Mouse (Mus musculus): ENCODE results near the gene Tbx10. TPM values are rescaled to one million over a fixed set of nuclear protein-coding genes. Genes with fewer than 3 reads are reported as not detected.

Gene Tbx10
- 0.10 TPM in 1 of 2 replicates, not detected in the other for polyA plus RNA-seq (2021; fragmentation: Nextera tagmentation)
- long read RNA-seq, experiment 1, result 0 reads
- long read RNA-seq, experiment 2, result 0 reads

DNA sequence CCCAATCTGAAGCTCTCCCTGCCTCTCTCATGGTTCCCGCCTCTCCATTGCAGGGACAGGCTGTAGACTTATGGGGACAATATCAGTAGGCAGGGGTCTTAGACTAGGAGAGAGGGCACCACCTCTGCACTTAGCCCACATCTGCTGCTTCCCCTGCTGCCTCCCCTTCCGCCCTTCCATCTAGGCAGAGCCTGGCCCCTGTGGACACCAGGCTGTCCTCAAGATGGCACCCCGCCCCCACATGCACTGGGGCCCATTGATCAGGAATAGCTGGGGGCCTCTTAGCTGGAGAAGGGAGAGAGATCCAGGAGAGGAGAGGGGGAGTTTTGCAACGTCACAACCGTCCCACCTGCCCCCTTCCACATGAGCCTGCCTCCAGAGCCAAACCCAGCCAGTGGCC lies at the start of gene Tbx10:
Gene Tbx10 (plus strand): TSS at position 337 of the 400 bp plus-strand sequence.

DNA sequence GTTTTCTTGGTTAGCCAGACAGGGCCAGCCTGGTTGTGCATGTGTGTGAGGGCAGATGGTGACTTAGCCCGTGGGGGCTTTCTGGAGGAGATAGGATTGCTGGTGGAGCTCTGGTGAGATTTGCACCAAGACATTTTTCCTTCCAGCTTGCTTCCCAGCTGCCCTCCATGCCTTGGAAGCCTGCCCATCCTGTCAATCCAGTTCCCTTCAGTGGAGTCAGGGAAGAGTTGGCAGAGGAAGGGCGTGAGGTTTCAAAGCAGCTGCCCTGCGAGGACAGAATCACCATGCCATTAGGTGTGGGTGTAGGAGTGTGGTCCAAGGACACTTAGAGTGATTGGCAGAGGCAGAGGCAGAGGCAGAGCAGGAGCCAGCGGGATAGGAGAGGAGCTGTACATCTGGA lies 34.1 kb upstream of the Tbx10 start, which contains the start of gene Aldh3b3:
Gene Aldh3b3 (plus strand): TSS at position 176 of the 400 bp plus-strand sequence.

DNA sequence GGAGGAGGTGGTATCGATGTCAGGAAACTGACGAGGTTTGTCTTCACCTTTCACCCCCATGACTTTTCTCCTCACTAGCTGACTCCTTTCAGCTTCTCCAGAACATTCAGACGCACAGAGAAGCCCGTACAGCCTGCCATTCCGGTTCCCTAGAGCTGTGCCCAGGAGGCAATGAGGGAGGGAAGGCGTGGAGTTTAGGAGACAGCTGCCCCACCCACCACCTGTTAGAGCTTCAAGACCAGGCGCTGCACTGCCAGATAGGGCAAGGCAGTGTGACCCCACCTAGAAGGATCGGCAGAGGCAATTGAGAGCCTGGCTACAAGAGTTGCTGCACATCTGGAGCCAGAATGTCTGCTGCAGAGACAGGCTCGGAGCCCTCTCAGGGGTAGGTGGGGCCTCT lies 20.3 kb upstream of the Tbx10 start, which contains the start of gene Aldh3b2:
Gene Aldh3b2 (plus strand): TSS at position 100 of the 400 bp plus-strand sequence.

DNA sequence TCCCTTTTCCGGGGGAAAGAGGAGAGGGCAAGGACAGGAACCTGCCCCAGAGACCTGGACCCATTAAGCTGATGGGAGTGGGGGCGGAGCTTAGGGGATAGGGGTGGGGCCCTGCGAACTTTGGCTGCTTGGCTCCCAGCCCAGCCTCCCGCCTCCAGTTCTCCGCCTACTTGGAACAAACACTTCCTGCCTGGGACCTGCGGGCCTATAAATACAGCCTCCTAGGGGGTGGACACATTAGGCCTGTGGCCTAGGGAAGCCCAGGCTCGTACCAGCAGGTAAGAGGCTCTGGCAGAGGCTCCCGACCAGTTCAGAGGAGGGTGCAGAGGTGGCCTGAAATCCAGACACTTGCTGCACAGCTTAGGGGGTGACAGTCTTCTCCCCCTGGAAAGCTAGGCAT lies 6.2 kb upstream of the Tbx10 start, which contains the start of gene Acy3:
Gene Acy3 (plus strand): TSS at position 237 of the 400 bp plus-strand sequence.

DNA sequence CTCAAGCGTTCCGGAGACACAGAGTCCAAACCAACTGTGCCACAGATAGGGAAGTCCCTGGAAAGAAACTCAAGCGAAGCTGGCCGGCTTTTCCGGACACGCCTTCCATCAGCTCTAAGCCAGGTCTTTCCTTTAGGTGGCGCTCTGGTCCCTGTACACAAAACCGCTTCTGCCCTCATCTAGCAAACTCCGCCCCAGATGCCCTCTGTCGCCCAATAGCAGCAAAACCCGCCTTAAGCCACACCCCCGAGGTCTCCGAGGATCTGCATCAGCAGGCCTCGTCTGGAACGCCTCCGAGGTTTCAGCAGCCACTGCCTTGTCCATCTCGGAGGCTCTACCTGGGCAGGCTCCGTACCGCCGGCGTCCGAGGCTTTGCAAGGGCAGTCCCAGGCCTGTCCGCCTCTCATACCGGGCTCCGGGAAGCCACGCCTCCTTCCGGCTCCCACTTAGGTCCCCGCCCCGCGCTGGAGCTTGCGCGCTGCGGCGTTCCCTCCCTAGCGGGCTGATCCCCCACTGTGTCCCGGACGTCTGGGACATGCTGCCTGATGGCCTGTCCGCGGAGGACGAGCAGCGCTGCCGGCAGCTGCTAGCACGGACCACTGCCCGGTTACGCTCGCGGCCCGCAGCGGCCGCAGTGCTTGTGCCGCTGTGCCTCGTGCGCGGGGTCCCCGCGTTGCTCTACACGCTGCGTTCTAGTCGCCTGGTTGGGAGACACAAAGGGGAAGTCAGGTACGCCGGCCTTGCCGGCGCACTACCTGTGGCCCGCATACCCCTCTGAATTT lies 7.8 kb downstream of the Tbx10 start, which contains the start of the genes Nudt8 and Gm49405:
Gene Nudt8 (plus strand): TSS at position 462 of the 782 bp plus-strand sequence.
Gene Gm49405 (plus strand): TSS at position 508 of the 782 bp plus-strand sequence.

DNA sequence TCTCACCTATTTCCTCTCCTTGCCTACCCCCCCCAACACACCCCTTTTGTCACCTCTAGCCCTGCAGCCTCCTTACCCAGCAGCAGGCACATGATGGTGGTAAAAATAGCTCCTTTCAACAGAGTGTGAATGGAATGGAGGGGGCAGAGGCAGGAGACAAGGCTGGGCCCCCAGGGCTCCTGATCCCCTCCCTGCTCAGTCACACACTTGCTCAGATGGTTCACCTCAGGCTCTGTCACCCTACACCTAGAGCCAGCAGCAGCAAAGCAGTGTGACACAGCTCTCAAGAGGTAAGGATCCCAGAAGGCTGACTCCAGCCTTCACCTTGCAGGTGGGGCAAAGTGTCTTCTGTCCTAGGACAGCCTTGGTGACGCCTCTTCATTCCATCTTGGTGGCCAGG lies 10.6 kb downstream of the Tbx10 start, which contains the start of gene Doc2g:
Gene Doc2g (plus strand): TSS at position 202 of the 400 bp plus-strand sequence.

DNA sequence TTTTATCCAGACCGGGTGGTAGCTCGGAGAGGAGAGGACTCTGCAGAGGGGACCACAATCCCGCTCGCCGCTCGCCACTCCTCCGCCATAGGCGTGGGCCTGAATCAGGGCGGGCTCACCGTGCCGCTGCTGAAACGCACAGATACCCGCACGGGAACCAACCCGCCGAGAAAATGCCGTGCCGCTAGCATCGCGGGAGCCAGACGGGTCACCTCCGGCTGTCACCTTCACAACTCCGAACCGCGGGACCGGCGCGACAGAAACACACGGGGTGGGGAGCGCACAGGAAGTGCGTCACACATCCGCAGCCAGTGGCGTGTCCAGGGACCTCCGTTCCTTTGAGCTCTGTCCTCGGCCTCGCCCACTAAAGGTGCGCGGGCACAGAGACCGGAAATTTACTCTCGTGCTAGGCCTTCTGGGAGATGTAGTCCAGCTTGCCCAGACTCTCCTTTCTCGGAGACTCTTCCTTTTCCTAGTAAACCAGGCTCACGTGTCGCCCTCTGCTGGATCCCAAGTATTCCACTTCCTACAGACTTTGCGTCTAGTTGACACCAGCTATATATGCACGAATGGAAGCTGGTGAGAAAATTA lies 20.0 kb downstream of the Tbx10 start, which contains the start of gene Ndufv1:
Gene Ndufv1 (minus strand): TSS at position 375 of the 591 bp plus-strand sequence.

DNA sequence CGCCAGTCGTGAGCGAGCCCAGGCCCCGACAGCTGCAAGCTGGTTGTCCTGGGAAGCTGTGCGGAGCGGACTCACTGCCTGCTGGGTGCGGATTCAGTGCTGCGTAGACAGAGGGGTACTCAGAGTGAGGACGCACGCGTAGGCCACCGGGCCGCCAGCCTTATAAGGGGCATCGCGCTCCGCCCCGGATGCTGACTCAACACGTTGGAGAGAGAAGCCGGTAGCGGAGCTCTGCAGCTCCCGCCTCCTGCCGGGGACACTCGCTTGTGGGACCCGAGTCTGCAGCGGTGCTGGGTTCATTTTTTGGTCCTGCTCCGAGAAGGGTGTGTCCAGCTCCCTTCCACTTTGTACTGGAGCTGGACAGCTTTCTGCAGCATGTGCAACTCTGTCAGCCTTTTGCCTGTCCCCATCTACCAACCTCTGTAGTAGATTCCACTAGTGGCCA lies 45.3 kb downstream of the Tbx10 start, which contains the start of gene Gstp1:
Gene Gstp1 (minus strand): TSS at position 198 of the 445 bp plus-strand sequence.

DNA sequence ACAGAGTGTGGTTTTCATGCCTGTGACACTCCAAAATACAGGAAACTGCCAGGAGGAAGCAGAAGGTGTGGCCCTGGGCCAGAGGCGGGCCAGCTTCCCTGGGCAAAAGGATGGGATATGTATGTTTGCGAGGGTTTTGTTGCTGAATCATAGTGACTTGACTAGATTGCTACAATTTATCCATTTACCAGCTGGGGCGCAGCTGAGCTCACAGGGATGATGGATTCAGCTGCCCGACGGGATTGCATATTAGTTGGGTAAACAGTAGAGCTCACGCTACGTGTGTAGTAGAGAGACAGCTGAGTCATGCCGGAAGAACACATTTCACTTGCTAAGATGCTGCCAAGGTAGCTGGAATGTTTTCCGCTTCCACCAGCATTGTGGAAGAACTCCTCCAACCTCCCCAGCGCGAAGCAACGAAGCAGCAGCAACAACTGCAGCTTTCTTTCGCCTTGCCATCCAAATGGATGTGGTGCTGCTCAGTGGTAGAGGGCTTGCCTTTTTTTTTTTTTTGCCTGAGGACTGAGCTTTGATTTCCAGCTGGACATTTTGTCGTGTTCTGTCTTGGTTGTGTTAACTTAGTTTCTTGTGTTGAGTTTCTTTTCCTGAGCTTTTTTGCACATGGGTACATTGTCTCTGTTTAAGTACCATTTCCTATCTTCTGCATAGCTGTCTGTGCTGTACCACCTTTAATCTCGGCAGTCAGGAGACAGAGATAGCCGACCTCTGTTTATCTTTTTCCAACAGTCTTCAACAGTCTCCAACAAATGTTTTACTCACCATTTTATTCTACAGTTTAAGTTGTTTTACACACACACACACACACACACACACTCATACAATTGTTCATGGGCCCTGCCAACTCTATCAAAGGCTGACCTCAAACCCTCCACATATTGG lies 53.7 kb downstream of the Tbx10 start, which contains the start of gene Gstp2:
Gene Gstp2 (minus strand): TSS at position 58 of the 900 bp plus-strand sequence.

Other genes starting within 250 kb of the Tbx10 start
- 8.6 and 9.5 TPM in 2 replicates for gene Kmt5b, start 225.3 kb upstream of the Tbx10 start, polyA plus RNA-seq (2021; fragmentation: Nextera tagmentation)
- gene Chka, start 141.0 kb upstream of the Tbx10 start, polyA plus RNA-seq (2021; fragmentation: Nextera tagmentation), result 19.4 and 20.0 TPM in 2 replicates
- gene Tcirg1, start 85.6 kb upstream of the Tbx10 start, polyA plus RNA-seq (2021; fragmentation: Nextera tagmentation), result 3.9 and 4.3 TPM in 2 replicates
- gene Ndufs8, start 80.0 kb upstream of the Tbx10 start, polyA plus RNA-seq (2021; fragmentation: Nextera tagmentation), result 575 and 594 TPM in 2 replicates
- gene Aldh3b1, start 62.9 kb upstream of the Tbx10 start, polyA plus RNA-seq (2021; fragmentation: Nextera tagmentation), result 7.0 and 8.7 TPM in 2 replicates
- 25.0 and 27.9 TPM in 2 replicates for gene Unc93b1, start 57.6 kb upstream of the Tbx10 start, polyA plus RNA-seq (2021; fragmentation: Nextera tagmentation)
- gene Aldh3b3, start 34.1 kb upstream of the Tbx10 start, polyA plus RNA-seq (2021; fragmentation: Nextera tagmentation), result not detected in 2 replicates
- gene Aldh3b2, start 20.4 kb upstream of the Tbx10 start, polyA plus RNA-seq (2021; fragmentation: Nextera tagmentation), result 2.3 and 2.5 TPM in 2 replicates
- 2.2 and 3.3 TPM in 2 replicates for gene Acy3, start 6.2 kb upstream of the Tbx10 start, polyA plus RNA-seq (2021; fragmentation: Nextera tagmentation)
- gene Nudt8, start 7.8 kb downstream of the Tbx10 start, polyA plus RNA-seq (2021; fragmentation: Nextera tagmentation), result 22.0 and 24.3 TPM in 2 replicates
- 0.09 and 0.10 TPM in 2 replicates for gene Gm49405, start 7.9 kb downstream of the Tbx10 start, polyA plus RNA-seq (2021; fragmentation: Nextera tagmentation)
- 2.8 and 2.9 TPM in 2 replicates for gene Doc2g, start 10.6 kb downstream of the Tbx10 start, polyA plus RNA-seq (2021; fragmentation: Nextera tagmentation)
- gene Ndufv1, start 20.1 kb downstream of the Tbx10 start, polyA plus RNA-seq (2021; fragmentation: Nextera tagmentation), result 448 and 464 TPM in 2 replicates
- gene Gstp1, start 45.2 kb downstream of the Tbx10 start, polyA plus RNA-seq (2021; fragmentation: Nextera tagmentation), result 1,221 and 1,279 TPM in 2 replicates
- 2.1 and 2.8 TPM in 2 replicates for gene Gstp2, start 53.3 kb downstream of the Tbx10 start, polyA plus RNA-seq (2021; fragmentation: Nextera tagmentation)
- not detected in 2 replicates for gene Gstp3, start 66.8 kb downstream of the Tbx10 start, polyA plus RNA-seq (2021; fragmentation: Nextera tagmentation)
- gene Cabp2, start 88.8 kb downstream of the Tbx10 start, polyA plus RNA-seq (2021; fragmentation: Nextera tagmentation), result not detected in 2 replicates
- gene Cdk2ap2, start 104.4 kb downstream of the Tbx10 start, polyA plus RNA-seq (2021; fragmentation: Nextera tagmentation), result 59.8 and 62.1 TPM in 2 replicates
- 52.0 and 59.9 TPM in 2 replicates for gene Pitpnm1, start 107.2 kb downstream of the Tbx10 start, polyA plus RNA-seq (2021; fragmentation: Nextera tagmentation)
- 204 and 212 TPM in 2 replicates for gene Aip, start 133.1 kb downstream of the Tbx10 start, polyA plus RNA-seq (2021; fragmentation: Nextera tagmentation)
- not detected in 2 replicates for gene Gpr152, start 147.0 kb downstream of the Tbx10 start, polyA plus RNA-seq (2021; fragmentation: Nextera tagmentation)
- 0.04 TPM in 1 of 2 replicates, not detected in the other for gene Cabp4, start 151.3 kb downstream of the Tbx10 start, polyA plus RNA-seq (2021; fragmentation: Nextera tagmentation)
- 101 and 105 TPM in 2 replicates for gene Coro1b, start 155.9 kb downstream of the Tbx10 start, polyA plus RNA-seq (2021; fragmentation: Nextera tagmentation)
- gene Ptprcap, start 160.9 kb downstream of the Tbx10 start, polyA plus RNA-seq (2021; fragmentation: Nextera tagmentation), result 1.2 and 2.0 TPM in 2 replicates
- gene Rps6kb2, start 170.6 kb downstream of the Tbx10 start, polyA plus RNA-seq (2021; fragmentation: Nextera tagmentation), result 7.5 and 9.5 TPM in 2 replicates
- gene Carns1, start 182.7 kb downstream of the Tbx10 start, polyA plus RNA-seq (2021; fragmentation: Nextera tagmentation), result 2.8 and 2.9 TPM in 2 replicates
- gene Tbc1d10c, start 198.5 kb downstream of the Tbx10 start, polyA plus RNA-seq (2021; fragmentation: Nextera tagmentation), result 0.19 TPM in 1 of 2 replicates, not detected in the other
- 345 and 357 TPM in 2 replicates for gene Ppp1ca, start 199.3 kb downstream of the Tbx10 start, polyA plus RNA-seq (2021; fragmentation: Nextera tagmentation)
- 5.9 and 6.0 TPM in 2 replicates for gene Rad9a, start 208.9 kb downstream of the Tbx10 start, polyA plus RNA-seq (2021; fragmentation: Nextera tagmentation)
- gene Clcf1, start 221.5 kb downstream of the Tbx10 start, polyA plus RNA-seq (2021; fragmentation: Nextera tagmentation), result 0.18 and 0.26 TPM in 2 replicates
- gene AC109138.7, start 221.6 kb downstream of the Tbx10 start, polyA plus RNA-seq (2021; fragmentation: Nextera tagmentation), result not detected in 2 replicates
- gene Pold4, start 239.1 kb downstream of the Tbx10 start, polyA plus RNA-seq (2021; fragmentation: Nextera tagmentation), result 27.9 and 28.1 TPM in 2 replicates